Mouse (Mus musculus): ENCODE results near the gene Josd2. TPM values are rescaled to one million over a fixed set of nuclear protein-coding genes. Genes with fewer than 3 reads are reported as not detected.

The Josd2 gene
- polyA plus RNA-seq, 1 experiment from 2014 or later: 92.9 TPM

GRCm38 (mm10) chr7:44437933-44438332, 29.8 kb upstream of the Josd2 start:
- peaks cover 14% of the 10 kb centered on the region for H3K4me1 ChIP-seq
- 65% methylated on average over 8 of the region's 8 CpGs for WGBS
- no peak overlapping the region for H3K27ac ChIP-seq
- H3K4me2 ChIP-seq: no peak overlapping the region
- H3K9ac ChIP-seq: no peak overlapping the region
- no peaks in the 10 kb centered on the region for H3K9me3 ChIP-seq
- ATAC-seq (ENCODE audit: insufficient number of reproducible peaks, low FRiP score, low TSS enrichment, low read depth): no peak
- H3K4me3 ChIP-seq: no peak overlapping the region
- no peaks in the 10 kb centered on the region for H3K36me3 ChIP-seq
- peaks cover 69% of the 10 kb centered on the region for H3K27me3 ChIP-seq

GRCm38 (mm10) chr7:44439696-44440095, 28.1 kb upstream of the Josd2 start:
- H3K36me3 ChIP-seq: no peaks in the 10 kb centered on the region
- no peak overlapping the region for H3K4me3 ChIP-seq
- WGBS: 60% methylated on average over 2 of the region's 2 CpGs
- H3K27ac ChIP-seq: no peak overlapping the region
- peaks cover 15% of the 10 kb centered on the region for H3K4me1 ChIP-seq
- peaks cover 85% of the 10 kb centered on the region for H3K27me3 ChIP-seq
- no peak overlapping the region for H3K9ac ChIP-seq
- H3K9me3 ChIP-seq: no peaks in the 10 kb centered on the region
- no peak overlapping the region for H3K4me2 ChIP-seq
- ATAC-seq (ENCODE audit: insufficient number of reproducible peaks, low FRiP score, low TSS enrichment, low read depth): no peak

- H3K27me3 ChIP-seq: peaks cover 85% of the 10 kb centered on the region
- no peak for ATAC-seq (ENCODE audit: insufficient number of reproducible peaks, low FRiP score, low TSS enrichment, low read depth)
- no peak overlapping the region for H3K4me2 ChIP-seq
- no peak overlapping the region for H3K4me3 ChIP-seq
- no peaks in the 10 kb centered on the region for H3K36me3 ChIP-seq
- 100% methylated on average over 1 of the region's 1 CpGs for WGBS
- H3K9me3 ChIP-seq: no peaks in the 10 kb centered on the region
- H3K9ac ChIP-seq: no peak overlapping the region
- H3K4me1 ChIP-seq: peaks cover 22% of the 10 kb centered on the region
- no peak overlapping the region for H3K27ac ChIP-seq
Observed at GRCm38 (mm10) chr7:44440479-44440878, 27.3 kb upstream of the Josd2 start.

GRCm38 (mm10) chr7:44441180-44441579, 26.6 kb upstream of the Josd2 start:
- Histone ChIP-seq H3K4me2 (no peak overlapping the region), H3K27me3 (peaks cover 85% of the 10 kb centered on the region), H3K4me1 (peaks cover 22% of the 10 kb centered on the region), H3K4me3 (0 out of 2 replicates have a peak overlapping the region, but pooled peaks have one; percentile 29), H3K36me3 (no peaks in the 10 kb centered on the region), H3K9ac (no peak overlapping the region), H3K27ac (no peak overlapping the region), H3K9me3 (no peaks in the 10 kb centered on the region)
- 17% methylated on average over 1 of the region's 1 CpGs for WGBS
- no peak for ATAC-seq (ENCODE audit: insufficient number of reproducible peaks, low FRiP score, low TSS enrichment, low read depth)

GRCm38 (mm10) chr7:44441648-44442109, 26.1 kb upstream of the Josd2 start:
- Histone ChIP-seq H3K36me3 (no peaks in the 10 kb centered on the region), H3K27me3 (peaks cover 89% of the 10 kb centered on the region), H3K9ac (0 out of 2 replicates have a peak overlapping the region, but pooled peaks have one; percentile 23), H3K4me1 (peaks cover 22% of the 10 kb centered on the region), H3K4me3 (peak overlapping the region; percentile 29), H3K4me2 (peak overlapping the region; percentile 41), H3K27ac (no peak overlapping the region), H3K9me3 (no peaks in the 10 kb centered on the region)
- under 1% methylated on average over 12 of the region's 14 CpGs for WGBS
- no peak for ATAC-seq (ENCODE audit: insufficient number of reproducible peaks, low FRiP score, low TSS enrichment, low read depth)

GRCm38 (mm10) chr7:44442407-44442821, 25.4 kb upstream of the Josd2 start:
- no peak for ATAC-seq (ENCODE audit: insufficient number of reproducible peaks, low FRiP score, low TSS enrichment, low read depth)
- Histone ChIP-seq H3K27ac (no peak overlapping the region), H3K9me3 (no peaks in the 10 kb centered on the region), H3K4me2 (peak overlapping the region; percentile 41), H3K4me1 (peaks cover 22% of the 10 kb centered on the region), H3K27me3 (peaks cover 90% of the 10 kb centered on the region), H3K36me3 (no peaks in the 10 kb centered on the region), H3K9ac (no peak overlapping the region), H3K4me3 (peak overlapping the region; percentile 29)
- 3% methylated on average over 14 of the region's 14 CpGs for WGBS

- no peak overlapping the region for H3K9ac ChIP-seq
- H3K27me3 ChIP-seq: peaks cover 87% of the 10 kb centered on the region
- H3K9me3 ChIP-seq: no peaks in the 10 kb centered on the region
- no peak for ATAC-seq (ENCODE audit: insufficient number of reproducible peaks, low FRiP score, low TSS enrichment, low read depth)
- H3K4me1 ChIP-seq: peaks cover 22% of the 10 kb centered on the region
- H3K27ac ChIP-seq: no peak overlapping the region
- H3K36me3 ChIP-seq: no peaks in the 10 kb centered on the region
- peak overlapping the region; percentile 20; the same call in 1 of the 2 replicates for H3K4me2 ChIP-seq
- 8% methylated on average over 20 of the region's 20 CpGs for WGBS
- H3K4me3 ChIP-seq: peak overlapping the region; percentile 29
Observed at GRCm38 (mm10) chr7:44443268-44444173, 24.3 kb upstream of the Josd2 start.

- no peak overlapping the region for H3K27ac ChIP-seq
- H3K4me3 ChIP-seq: no peak overlapping the region
- peaks cover 82% of the 10 kb centered on the region for H3K27me3 ChIP-seq
- H3K4me1 ChIP-seq: peaks cover 22% of the 10 kb centered on the region
- H3K4me2 ChIP-seq: no peak overlapping the region
- H3K36me3 ChIP-seq: no peaks in the 10 kb centered on the region
- no peak overlapping the region for H3K9ac ChIP-seq
- 10% methylated on average over 29 of the region's 29 CpGs for WGBS
- ATAC-seq (ENCODE audit: insufficient number of reproducible peaks, low FRiP score, low TSS enrichment, low read depth): no peak
- no peaks in the 10 kb centered on the region for H3K9me3 ChIP-seq
Observed at GRCm38 (mm10) chr7:44444886-44445527, 22.8 kb upstream of the Josd2 start.

- 19% methylated on average over 7 of the region's 7 CpGs for WGBS
- ATAC-seq (ENCODE audit: insufficient number of reproducible peaks, low FRiP score, low TSS enrichment, low read depth): no peak
- H3K9me3 ChIP-seq: no peaks in the 10 kb centered on the region
- peaks cover 76% of the 10 kb centered on the region for H3K27me3 ChIP-seq
- H3K9ac ChIP-seq: no peak overlapping the region
- peaks cover 22% of the 10 kb centered on the region for H3K4me1 ChIP-seq
- H3K4me2 ChIP-seq: no peak overlapping the region
- H3K36me3 ChIP-seq: no peaks in the 10 kb centered on the region
- no peak overlapping the region for H3K27ac ChIP-seq
- H3K4me3 ChIP-seq: no peak overlapping the region
Observed at GRCm38 (mm10) chr7:44445528-44445923, 22.3 kb upstream of the Josd2 start.

- ATAC-seq (ENCODE audit: insufficient number of reproducible peaks, low FRiP score, low TSS enrichment, low read depth): no peak
- Histone ChIP-seq H3K4me2 (no peak overlapping the region), H3K9ac (no peak overlapping the region), H3K36me3 (no peaks in the 10 kb centered on the region), H3K9me3 (no peaks in the 10 kb centered on the region), H3K27me3 (peaks cover 69% of the 10 kb centered on the region), H3K4me1 (peaks cover 22% of the 10 kb centered on the region), H3K27ac (no peak overlapping the region), H3K4me3 (no peak overlapping the region)
- WGBS: 45% methylated on average over 12 of the region's 12 CpGs
Observed at GRCm38 (mm10) chr7:44446070-44446855, 21.5 kb upstream of the Josd2 start.

GRCm38 (mm10) chr7:44453256-44453655, 14.5 kb upstream of the Josd2 start:
- Histone ChIP-seq H3K4me2 (no peak overlapping the region), H3K9ac (no peak overlapping the region), H3K36me3 (no peaks in the 10 kb centered on the region), H3K27me3 (peaks cover 4% of the 10 kb centered on the region; the same call in 1 of the 2 replicates), H3K4me1 (no peaks in the 10 kb centered on the region), H3K9me3 (no peaks in the 10 kb centered on the region), H3K27ac (no peak overlapping the region), H3K4me3 (no peak overlapping the region)
- WGBS: 9% methylated on average over 3 of the region's 3 CpGs
- ATAC-seq (ENCODE audit: insufficient number of reproducible peaks, low FRiP score, low TSS enrichment, low read depth): no peak

Measured in limb, embryonic 15.5 days (tissue).